9 mouse cellular contexts compared by ENCODE assay signal in genomic region chr12:12693838-12694777, GRCm38 (mm10).
A peak's percentile ranks its signal among the peaks of the same experiment; 100 is the strongest.
DNase-seq lines count a peak whose midpoint lies in the region; ATAC-seq and TF ChIP-seq lines count a peak whose summit lies in the region.
"Had no signal": no experiment of that assay in that cellular context is flagged by ENCODE, and none has a peak within 500 bp of the region (broad histone marks: within the 10 kb centered on the region; RNA-seq: fewer than 3 reads in every experiment).

No protein-coding gene starts in this region.

- no peak for TF ChIP-seq CTCF in stomach, postnatal 0 days (IDR thresholded peaks at IDR 0.05; ENCODE audit: low read depth)

- no peak for ATAC-seq in stomach, embryonic 14.5 days (ENCODE audit: insufficient number of reproducible peaks, insufficient read depth, low FRiP score, low read depth)
- ATAC-seq in stomach, postnatal 0 days (ENCODE audit: low FRiP score, low TSS enrichment), result no peak
- peak; percentile 45; the same call in 1 of the 2 replicates for ATAC-seq in forebrain, embryonic 16.5 days
- no peak for ATAC-seq in megakaryocyte-erythroid progenitor cell, adult 5-6 weeks (replicated peaks; ENCODE audit: low FRiP score, low TSS enrichment, poor library complexity, severe bottlenecking)
- ATAC-seq: Patski had no signal

- no peak overlapping the region for H3K27ac ChIP-seq in stomach, embryonic 14.5 days (ENCODE audit: low read length)
- H3K27ac ChIP-seq in stomach, postnatal 0 days (replicated peaks), result no peak overlapping the region
- H3K27ac ChIP-seq in forebrain, embryonic 16.5 days (ENCODE audit: low read length), result no peak overlapping the region
- H3K27ac ChIP-seq in midbrain, embryonic 10.5 days (replicated peaks), result peak overlapping the region; percentile 82
- H3K27ac ChIP-seq: layer of hippocampus, adult 2 months had no signal

- no peak for DNase-seq in stomach, postnatal 0 days (ENCODE audit: low spot score)
- DNase-seq in midbrain, embryonic 10.5 days (ENCODE audit: low spot score), result peak; percentile 88
- no peak for DNase-seq in adrenal gland, postnatal 4 days (ENCODE audit: low spot score in 2 of 2)
- DNase-seq in left cerebral cortex, adult 8-10 months (ENCODE audit: low spot score in 2 of 2), result no peak

- H3K4me1 ChIP-seq in stomach, embryonic 14.5 days (ENCODE audit: control insufficient read depth, insufficient read depth, low read length), result peaks cover 4% of the 10 kb centered on the region; the same call in 1 of the 2 replicates
- H3K4me1 ChIP-seq in stomach, postnatal 0 days (replicated peaks; ENCODE audit: control insufficient read depth, insufficient read depth), result no peaks in the 10 kb centered on the region
- H3K4me1 ChIP-seq in forebrain, embryonic 16.5 days (replicated peaks; ENCODE audit: control insufficient read depth, insufficient read depth, low read length), result peaks cover 9% of the 10 kb centered on the region
- peaks cover 47% of the 10 kb centered on the region for H3K4me1 ChIP-seq in midbrain, embryonic 10.5 days

- H3K9me3 ChIP-seq in stomach, embryonic 14.5 days (ENCODE audit: control insufficient read depth, low read depth, low read length), result no peaks in the 10 kb centered on the region
- H3K9me3 ChIP-seq in stomach, postnatal 0 days (ENCODE audit: control insufficient read depth, low read length), result no peaks in the 10 kb centered on the region
- no peaks in the 10 kb centered on the region for H3K9me3 ChIP-seq in forebrain, embryonic 16.5 days (ENCODE audit: control insufficient read depth, low read length)
- H3K9me3 ChIP-seq in midbrain, embryonic 10.5 days (replicated peaks), result no peaks in the 10 kb centered on the region

- H3K27me3 ChIP-seq in stomach, embryonic 14.5 days (ENCODE audit: control insufficient read depth, insufficient read depth, low read length), result no peaks in the 10 kb centered on the region; the same call in 1 of the 2 replicates
- no peaks in the 10 kb centered on the region for H3K27me3 ChIP-seq in stomach, postnatal 0 days (ENCODE audit: control insufficient read depth, insufficient read depth, low read length)
- H3K27me3 ChIP-seq in forebrain, embryonic 16.5 days (replicated peaks; ENCODE audit: control insufficient read depth, insufficient read depth, low read length), result no peaks in the 10 kb centered on the region
- peaks cover 34% of the 10 kb centered on the region; the same call in 1 of the 2 replicates for H3K27me3 ChIP-seq in midbrain, embryonic 10.5 days (ENCODE audit: low read depth, poor library complexity, severe bottlenecking)
- H3K27me3 ChIP-seq: Patski had no signal

- no peak overlapping the region for H3K9ac ChIP-seq in stomach, embryonic 14.5 days (replicated peaks; ENCODE audit: low read depth, low read length)
- H3K9ac ChIP-seq in stomach, postnatal 0 days (ENCODE audit: low read length), result no peak overlapping the region
- peak overlapping the region; percentile 40 for H3K9ac ChIP-seq in forebrain, embryonic 16.5 days (replicated peaks; ENCODE audit: low read depth, low read length)

- 19% methylated on average over 29 of the region's 29 CpGs for WGBS in stomach, embryonic 14.5 days
- 25% methylated on average over 29 of the region's 29 CpGs for WGBS in stomach, postnatal 0 days
- WGBS in forebrain, embryonic 16.5 days, result 12% methylated on average over 29 of the region's 29 CpGs
- 5% methylated on average over 29 of the region's 29 CpGs for WGBS in midbrain, embryonic 10.5 days

- H3K4me3 ChIP-seq in stomach, embryonic 14.5 days (ENCODE audit: low read depth, low read length), result no peak overlapping the region
- H3K4me3 ChIP-seq in stomach, postnatal 0 days (ENCODE audit: low read depth, low read length), result no peak overlapping the region
- H3K4me3 ChIP-seq in forebrain, embryonic 16.5 days (replicated peaks; ENCODE audit: low read length), result no peak overlapping the region
- H3K4me3 ChIP-seq in midbrain, embryonic 10.5 days, result peak overlapping the region; percentile 30
- H3K4me3 ChIP-seq: layer of hippocampus, adult 2 months had no signal

- peak overlapping the region; percentile 18 for H3K4me2 ChIP-seq in stomach, embryonic 14.5 days (replicated peaks; ENCODE audit: low read depth, low read length)
- H3K4me2 ChIP-seq in stomach, postnatal 0 days (replicated peaks; ENCODE audit: low read depth), result no peak overlapping the region
- peak overlapping the region; percentile 30 for H3K4me2 ChIP-seq in forebrain, embryonic 16.5 days (ENCODE audit: low read length)

- no peaks in the 10 kb centered on the region for H3K36me3 ChIP-seq in stomach, embryonic 14.5 days (ENCODE audit: control insufficient read depth, insufficient read depth, low read length)
- H3K36me3 ChIP-seq in stomach, postnatal 0 days (ENCODE audit: control insufficient read depth, insufficient read depth, low read length), result no peaks in the 10 kb centered on the region
- H3K36me3 ChIP-seq in forebrain, embryonic 16.5 days (ENCODE audit: control insufficient read depth, insufficient read depth), result no peaks in the 10 kb centered on the region
- H3K36me3 ChIP-seq in midbrain, embryonic 10.5 days, result no peaks in the 10 kb centered on the region

- TF ChIP-seq EP300 in stomach, postnatal 0 days (optimal IDR thresholded peaks at IDR 0.05), result no peak
